Mouse (Mus musculus): ENCODE results near the gene Ubtf.

DNA sequence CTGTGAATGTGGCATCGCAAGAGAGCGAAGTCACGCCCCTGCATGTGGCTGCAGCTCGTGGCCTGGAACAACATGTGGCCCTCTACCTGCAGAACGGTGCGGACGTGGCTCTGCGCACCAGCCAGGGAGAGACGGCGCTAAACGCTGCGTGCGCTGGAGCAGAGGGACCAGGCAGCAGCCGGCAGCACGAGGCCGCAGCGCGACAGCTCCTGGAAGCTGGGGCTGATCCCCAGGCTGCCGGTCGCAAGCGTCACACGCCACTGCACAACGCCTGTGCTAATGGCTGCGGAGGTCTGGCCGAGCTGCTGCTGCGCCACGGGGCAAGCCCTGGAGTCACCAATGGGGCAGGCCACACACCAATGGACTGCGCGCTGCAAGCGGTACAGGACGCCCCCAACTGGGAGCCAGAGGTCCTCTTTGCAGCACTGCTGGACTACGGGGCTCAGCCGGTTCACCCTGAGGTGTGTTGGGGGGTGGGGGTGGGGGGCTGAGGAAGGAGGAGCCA is 43.1 kb downstream of the Ubtf start:
- TF ChIP-seq POLR2A (IDR thresholded peaks at IDR 0.05; ENCODE audit: insufficient read depth, low read depth, low read length) (no peak), CTCF (IDR thresholded peaks at IDR 0.05; ENCODE audit: insufficient read depth, low read depth, low read length) (no peak)

All from olfactory bulb, adult 2 months (tissue).